Mouse (Mus musculus): ENCODE measurements around the gene Elf2. TPM values are rescaled to one million over a fixed set of nuclear protein-coding genes. Genes with fewer than 3 reads are reported as not detected.

Elf2 gene
- polyA plus RNA-seq, 2 experiments, result 59.3 to 61.4 TPM

GRCm38 (mm10) chr3:51233918-51234751, 106.3 kb downstream of the Elf2 start:
- WGBS, result 29% methylated on average over 13 of the region's 13 CpGs
- ATAC-seq (ENCODE audit: low FRiP score, low read depth) (peak; percentile 81), DNase-seq (ENCODE audit: low spot score) (peak; percentile 94)
- Histone ChIP-seq H3K4me1 (ENCODE audit: control insufficient read depth, insufficient read depth, low read length) (no peaks in the 10 kb centered on the region; the same call in 1 of the 2 replicates), H3K9me3 (ENCODE audit: control insufficient read depth, low read length) (no peaks in the 10 kb centered on the region), H3K27ac (replicated peaks; ENCODE audit: low read depth, low read length) (no peak overlapping the region), H3K4me3 (replicated peaks; ENCODE audit: low read length) (no peak overlapping the region), H3K9ac (ENCODE audit: low read depth, low read length, severe bottlenecking) (no peak overlapping the region), H3K27me3 (ENCODE audit: control insufficient read depth, insufficient read depth, low read length) (no peaks in the 10 kb centered on the region), H3K4me2 (replicated peaks; ENCODE audit: low read depth, low read length, severe bottlenecking) (no peak overlapping the region), H3K36me3 (ENCODE audit: control insufficient read depth, insufficient read depth, low read length) (no peaks in the 10 kb centered on the region)
- TF ChIP-seq POLR2A (IDR thresholded peaks at IDR 0.05; ENCODE audit: borderline replicate concordance, extremely low read depth, insufficient read depth, insufficient read length), result no peak

- 51% methylated on average over 5 of the region's 5 CpGs for WGBS
- H3K27ac ChIP-seq (replicated peaks; ENCODE audit: low read depth, low read length), result no peak overlapping the region
- no peak for TF ChIP-seq POLR2A (IDR thresholded peaks at IDR 0.05; ENCODE audit: borderline replicate concordance, extremely low read depth, insufficient read depth, insufficient read length)
These were observed 107.0 kb downstream of the Elf2 start for GRCm38 (mm10) chr3:51233474-51233873.

GRCm38 (mm10) chr3:51232205-51232910, 108.1 kb downstream of the Elf2 start:
- WGBS, result 85% methylated on average over 3 of the region's 3 CpGs
- no peak overlapping the region for H3K4me2 ChIP-seq (replicated peaks; ENCODE audit: low read depth, low read length, severe bottlenecking)
- no peaks in the 10 kb centered on the region for H3K36me3 ChIP-seq (ENCODE audit: control insufficient read depth, insufficient read depth, low read length)
- H3K27me3 ChIP-seq (ENCODE audit: control insufficient read depth, insufficient read depth, low read length), result no peaks in the 10 kb centered on the region
- no peak overlapping the region for H3K27ac ChIP-seq (replicated peaks; ENCODE audit: low read depth, low read length)
- H3K9ac ChIP-seq (ENCODE audit: low read depth, low read length, severe bottlenecking), result no peak overlapping the region
- ATAC-seq (ENCODE audit: low FRiP score, low read depth), result no peak
- no peak for DNase-seq (ENCODE audit: low spot score)
- H3K4me1 ChIP-seq (ENCODE audit: control insufficient read depth, insufficient read depth, low read length), result no peaks in the 10 kb centered on the region; the same call in 1 of the 2 replicates
- TF ChIP-seq POLR2A (IDR thresholded peaks at IDR 0.05; ENCODE audit: borderline replicate concordance, extremely low read depth, insufficient read depth, insufficient read length), result no peak
- no peaks in the 10 kb centered on the region for H3K9me3 ChIP-seq (ENCODE audit: control insufficient read depth, low read length)
- no peak overlapping the region for H3K4me3 ChIP-seq (replicated peaks; ENCODE audit: low read length)

More at GRCm38 (mm10) chr3:51233474-51233873, 107.0 kb downstream of the Elf2 start:
- H3K36me3 ChIP-seq (ENCODE audit: control insufficient read depth, insufficient read depth, low read length), result no peaks in the 10 kb centered on the region
- H3K27me3 ChIP-seq (ENCODE audit: control insufficient read depth, insufficient read depth, low read length), result no peaks in the 10 kb centered on the region
- no peak overlapping the region for H3K4me3 ChIP-seq (replicated peaks; ENCODE audit: low read length)
- ATAC-seq (ENCODE audit: low FRiP score, low read depth), result no peak
- H3K9ac ChIP-seq (ENCODE audit: low read depth, low read length, severe bottlenecking), result no peak overlapping the region
- no peak overlapping the region for H3K4me2 ChIP-seq (replicated peaks; ENCODE audit: low read depth, low read length, severe bottlenecking)
- DNase-seq (ENCODE audit: low spot score), result no peak
- no peaks in the 10 kb centered on the region for H3K9me3 ChIP-seq (ENCODE audit: control insufficient read depth, low read length)
- H3K4me1 ChIP-seq (ENCODE audit: control insufficient read depth, insufficient read depth, low read length), result no peaks in the 10 kb centered on the region; the same call in 1 of the 2 replicates

- DNase-seq (ENCODE audit: low spot score) (no peak), ATAC-seq (ENCODE audit: low FRiP score, low read depth) (no peak)
- Histone ChIP-seq H3K27me3 (ENCODE audit: control insufficient read depth, insufficient read depth, low read length) (no peaks in the 10 kb centered on the region), H3K9ac (ENCODE audit: low read depth, low read length, severe bottlenecking) (no peak overlapping the region), H3K9me3 (ENCODE audit: control insufficient read depth, low read length) (no peaks in the 10 kb centered on the region), H3K36me3 (ENCODE audit: control insufficient read depth, insufficient read depth, low read length) (no peaks in the 10 kb centered on the region), H3K4me1 (ENCODE audit: control insufficient read depth, insufficient read depth, low read length) (no peaks in the 10 kb centered on the region; the same call in 1 of the 2 replicates), H3K27ac (replicated peaks; ENCODE audit: low read depth, low read length) (no peak overlapping the region), H3K4me2 (replicated peaks; ENCODE audit: low read depth, low read length, severe bottlenecking) (no peak overlapping the region), H3K4me3 (replicated peaks; ENCODE audit: low read length) (no peak overlapping the region)
- TF ChIP-seq POLR2A (IDR thresholded peaks at IDR 0.05; ENCODE audit: borderline replicate concordance, extremely low read depth, insufficient read depth, insufficient read length), result no peak
- 58% methylated on average over 3 of the region's 3 CpGs for WGBS
These were observed 109.0 kb downstream of the Elf2 start for GRCm38 (mm10) chr3:51231499-51231898.

- DNase-seq (ENCODE audit: low spot score) (no peak), ATAC-seq (ENCODE audit: low FRiP score, low read depth) (no peak)
- Histone ChIP-seq H3K27ac (replicated peaks; ENCODE audit: low read depth, low read length) (no peak overlapping the region), H3K4me3 (replicated peaks; ENCODE audit: low read length) (no peak overlapping the region), H3K36me3 (ENCODE audit: control insufficient read depth, insufficient read depth, low read length) (no peaks in the 10 kb centered on the region), H3K9me3 (ENCODE audit: control insufficient read depth, low read length) (no peaks in the 10 kb centered on the region), H3K27me3 (ENCODE audit: control insufficient read depth, insufficient read depth, low read length) (no peaks in the 10 kb centered on the region), H3K9ac (ENCODE audit: low read depth, low read length, severe bottlenecking) (no peak overlapping the region), H3K4me2 (replicated peaks; ENCODE audit: low read depth, low read length, severe bottlenecking) (no peak overlapping the region), H3K4me1 (ENCODE audit: control insufficient read depth, insufficient read depth, low read length) (peaks cover under 1% of the 10 kb centered on the region; the same call in 1 of the 2 replicates)
- TF ChIP-seq POLR2A (IDR thresholded peaks at IDR 0.05; ENCODE audit: borderline replicate concordance, extremely low read depth, insufficient read depth, insufficient read length), result no peak
- WGBS, result 77% methylated on average over 5 of the region's 5 CpGs
These were observed 109.6 kb downstream of the Elf2 start for GRCm38 (mm10) chr3:51230886-51231285.

Measured in limb, embryonic 14.5 days (tissue).